Mouse (Mus musculus) kidney, postnatal 0 days (tissue): ENCODE measurements around the gene Hc. TPM values are rescaled to one million over a fixed set of nuclear protein-coding genes. Genes with fewer than 3 reads are reported as not detected.

ENCODE experiments used
- ATAC-seq: fragments of 200-750 bp; cut with Nextera tagmentation; replicated peaks from 2 replicates; pipeline ENCODE4 v1.8.0; 2017; ENCODE audit warnings: low read depth, moderate number of reproducible peaks, moderate TSS enrichment, moderate library complexity; ENCODE audit not compliant: low FRiP score
- DNase-seq: peaks from one replicate; pipeline ENCODE4 v3.0.0-alpha.2; 2016; ENCODE audit warnings: low spot score
- H3K27ac ChIP-seq: fragments of 300-500 bp; sonication (generic); 2 replicates; pipeline ENCODE4 v1.5.1; 2014; ENCODE audit warnings: mild to moderate bottlenecking
- H3K27me3 ChIP-seq: fragments of 300-500 bp; sonication (generic); 2 replicates; pipeline ENCODE4 v1.6.1; 2014; ENCODE audit warnings: low read length, mixed read lengths; ENCODE audit not compliant: insufficient read depth
- H3K36me3 ChIP-seq: fragments of 300-500 bp; sonication (generic); 2 replicates; pipeline ENCODE4 v1.6.1; 2014; ENCODE audit warnings: low read length, mixed read lengths; ENCODE audit not compliant: insufficient read depth
- H3K4me1 ChIP-seq: fragments of 300-500 bp; sonication (generic); replicated peaks from 2 replicates; pipeline ENCODE4 v1.6.1; 2014; ENCODE audit warnings: antibody characterized with exemption, low read length, mixed read lengths; ENCODE audit not compliant: insufficient read depth
- H3K4me2 ChIP-seq: fragments of 300-500 bp; sonication (generic); 2 replicates; pipeline ENCODE4 v1.6.1; 2014; ENCODE audit warnings: mild to moderate bottlenecking, low read length, moderate library complexity, mixed read lengths
- H3K4me3 ChIP-seq: fragments of 300-500 bp; sonication (generic); replicated peaks from 2 replicates; pipeline ENCODE4 v1.5.1; 2014; ENCODE audit warnings: low read depth, low read length
- H3K9ac ChIP-seq: fragments of 300-500 bp; sonication (generic); 2 replicates; pipeline ENCODE4 v1.6.1; 2014; ENCODE audit warnings: low read depth, low read length
- H3K9me3 ChIP-seq: fragments of 300-500 bp; sonication (generic); replicated peaks from 2 replicates; pipeline ENCODE4 v1.6.1; 2016; ENCODE audit warnings: low read length, inconsistent platforms, mixed read lengths
- CTCF ChIP-seq: IDR thresholded peaks from 2 replicates; pipeline ENCODE4 v1.5.1; 2016; ENCODE audit warnings: antibody characterized with exemption, low read depth, mild to moderate bottlenecking, moderate library complexity
- WGBS: fragments of 180-500 bp; shearing (Covaris S2); extraction: QIAGEN DNeasy Blood & Tissue Kit; methylation state at CpG from one replicate; pipeline ENCODE4 v1.1.7; 2014; 5-methylcytosine and 5-hydroxymethylcytosine counted together
- polyA plus RNA-seq: library from polyadenylated mRNA; unstranded; fragments of >200 nt; fragmentation: Nextera tagmentation; extraction: Ambion mirVana; gene quantifications from 2 replicates; pipeline ENCODE4 v1.2.1, GENCODE M21; 2015

Hc gene
- polyA plus RNA-seq, 1 experiment from 2014 or later, result 0.16 TPM

DNA sequence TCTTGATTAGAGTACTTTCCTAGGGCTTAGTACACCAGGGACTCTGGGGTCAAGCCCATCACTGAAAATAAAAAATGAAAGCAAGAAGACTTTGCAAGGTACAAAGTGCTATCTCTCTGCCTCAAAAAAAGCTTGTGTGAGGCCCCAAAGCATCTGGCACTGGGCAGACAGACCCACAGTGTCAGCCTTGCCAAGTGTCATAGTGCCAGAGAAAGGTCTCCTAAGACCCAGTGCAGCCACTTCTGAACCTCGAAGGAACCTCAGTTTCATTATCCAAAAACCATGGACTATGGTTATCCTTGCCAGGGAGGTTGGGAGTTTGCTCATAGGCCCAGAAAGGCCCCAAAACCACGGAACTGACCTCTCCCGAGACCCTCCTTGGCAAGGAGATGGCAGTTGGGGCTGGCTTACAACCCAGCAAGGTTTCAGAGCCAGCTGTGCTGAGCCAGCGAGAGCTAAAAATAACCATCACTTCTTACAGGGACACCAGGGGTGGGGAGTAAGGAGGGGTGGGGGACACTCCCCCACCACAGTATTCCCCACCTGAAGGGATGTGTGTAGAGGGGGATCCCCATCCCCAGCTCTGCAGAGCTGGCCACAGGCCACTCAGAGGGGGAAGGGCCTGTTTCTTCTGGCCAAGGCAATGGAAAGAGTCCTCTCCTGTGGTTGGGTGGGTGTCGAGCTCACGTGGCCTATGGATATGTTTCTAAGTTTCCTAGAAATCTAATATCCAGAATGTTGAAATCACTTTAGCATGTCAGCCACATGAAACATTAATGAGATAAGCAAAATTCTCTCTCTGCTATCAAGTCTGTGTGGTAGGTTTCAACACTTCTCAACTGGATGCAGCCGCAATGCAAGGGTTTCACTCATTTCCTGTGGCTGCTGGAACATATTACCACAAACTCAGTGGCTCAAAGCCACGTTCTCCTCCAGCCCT lies 122.7 kb downstream of the Hc start:
- H3K4me2 ChIP-seq, result no peak overlapping the region
- WGBS, result 60% methylated on average over 8 of the region's 8 CpGs
- H3K27me3 ChIP-seq, result no peaks in the 10 kb centered on the region
- TF ChIP-seq CTCF, result no peak
- no peak overlapping the region for H3K9ac ChIP-seq
- peak; percentile 18 for DNase-seq
- H3K27ac ChIP-seq, result peak overlapping the region; percentile 25; the same call in 1 of the 2 replicates
- no peaks in the 10 kb centered on the region for H3K36me3 ChIP-seq
- peaks cover 7% of the 10 kb centered on the region; the same call in 1 of the 2 replicates for H3K4me1 ChIP-seq
- H3K4me3 ChIP-seq, result no peak overlapping the region
- no peak for ATAC-seq
- H3K9me3 ChIP-seq, result no peaks in the 10 kb centered on the region

DNA sequence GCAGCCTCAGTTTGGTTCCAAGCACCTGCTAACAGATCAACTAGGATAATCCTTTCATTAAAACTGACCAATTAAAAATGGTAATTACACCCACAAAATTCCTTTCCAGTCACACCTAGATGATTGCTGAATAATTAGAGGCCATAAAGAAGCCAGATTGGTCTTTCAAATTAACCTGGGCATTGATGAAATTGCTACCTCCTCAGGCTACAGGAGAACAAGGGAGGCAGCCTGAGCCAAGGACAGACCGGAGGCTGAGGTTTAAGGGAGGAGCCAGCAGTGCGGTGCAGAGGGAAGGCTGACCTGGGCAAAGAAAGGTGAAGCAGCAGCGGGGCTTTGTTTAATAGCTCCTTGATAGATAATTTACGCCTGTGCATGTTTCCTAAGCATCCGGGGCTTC lies 123.8 kb downstream of the Hc start:
- Histone ChIP-seq H3K27me3 (no peaks in the 10 kb centered on the region), H3K9me3 (no peaks in the 10 kb centered on the region), H3K4me1 (peaks cover 7% of the 10 kb centered on the region; the same call in 1 of the 2 replicates), H3K4me3 (no peak overlapping the region), H3K36me3 (no peaks in the 10 kb centered on the region), H3K4me2 (no peak overlapping the region), H3K9ac (no peak overlapping the region), H3K27ac (no peak overlapping the region)
- DNase-seq (no peak), ATAC-seq (no peak)
- 7% methylated on average over 5 of the region's 5 CpGs for WGBS
- no peak for TF ChIP-seq CTCF

Other genes starting within 250 kb of the Hc start
- gene Fbxw2, start 235.1 kb downstream of the Hc start, polyA plus RNA-seq, result 61.0 and 65.8 TPM in 2 replicates
- gene Gm34653, start 228.4 kb downstream of the Hc start, polyA plus RNA-seq, result not detected in 2 replicates
- gene Cutal, start 187.0 kb downstream of the Hc start, polyA plus RNA-seq, result 19.0 and 19.3 TPM in 2 replicates
- gene Psmd5, start 186.5 kb downstream of the Hc start, polyA plus RNA-seq, result 92.0 and 104 TPM in 2 replicates
- 6.8 and 8.7 TPM in 2 replicates for gene Phf19, start 147.4 kb downstream of the Hc start, polyA plus RNA-seq
- gene Traf1, start 99.7 kb downstream of the Hc start, polyA plus RNA-seq, result 18.6 and 20.6 TPM in 2 replicates
- 0.15 and 0.30 TPM in 2 replicates for gene AI182371, start 40.1 kb upstream of the Hc start, polyA plus RNA-seq
- gene Cntrl, start 48.1 kb upstream of the Hc start, polyA plus RNA-seq, result 16.3 and 16.5 TPM in 2 replicates
- gene Rab14, start 139.7 kb upstream of the Hc start, polyA plus RNA-seq, result 429 and 454 TPM in 2 replicates
- 158 and 159 TPM in 2 replicates for gene Gsn, start 194.9 kb upstream of the Hc start, polyA plus RNA-seq